Mouse (Mus musculus): ENCODE measurements around the gene Pde6h.

- no peak for TF ChIP-seq POLR2A (IDR thresholded peaks at IDR 0.05; ENCODE audit: control insufficient read depth in 1 of 2, insufficient read depth in 1 of 2, low read depth in 1 of 2, low read length in 2 of 2, poor library complexity in 1 of 2)
- TF ChIP-seq E2F4 (IDR thresholded peaks at IDR 0.05; ENCODE audit: borderline replicate concordance, low read depth, low read length), result no peak
- TF ChIP-seq MXI1 (IDR thresholded peaks at IDR 0.05; ENCODE audit: low read depth, low read length), result no peak
- TF ChIP-seq MEF2A (IDR thresholded peaks at IDR 0.05; ENCODE audit: extremely low read depth, insufficient replicate concordance, low read depth, low read length, poor library complexity, severe bottlenecking), result no peak
- TF ChIP-seq CTCF (IDR thresholded peaks at IDR 0.05 in 2 of 3, conservative IDR thresholded peaks at IDR 0.05 in 1 of 3; ENCODE audit: control insufficient read depth in 1 of 3, insufficient read depth in 1 of 3, low read depth in 2 of 3, low read length in 3 of 3, poor library complexity in 1 of 3, severe bottlenecking in 1 of 3), result peak in 2 of 3 experiments; percentile 14 to 27; a peak in 2 of 6 replicates
- TF ChIP-seq MYB (IDR thresholded peaks at IDR 0.05; ENCODE audit: low read depth, low read length), result no peak
- no peak for TF ChIP-seq ZMIZ1 (IDR thresholded peaks at IDR 0.05; ENCODE audit: low read depth, low read length)
- no peak for TF ChIP-seq CHD2 (IDR thresholded peaks at IDR 0.05; ENCODE audit: low read length)
- TF ChIP-seq EP300 (IDR thresholded peaks at IDR 0.05; ENCODE audit: low read depth in 1 of 2, low read length in 2 of 2), result no peak
- no peak for TF ChIP-seq ZNF384 (IDR thresholded peaks at IDR 0.05; ENCODE audit: low read depth, low read length)
- TF ChIP-seq RCOR1 (IDR thresholded peaks at IDR 0.05; ENCODE audit: low read depth, low read length), result no peak
These were observed 71.9 kb downstream of the Pde6h start for GRCm38 (mm10) chr6:136995533-136995932.

Data from MEL (cell line).